Mouse (Mus musculus) heart, postnatal 0 days (tissue): ENCODE measurements around the gene Pde8a. TPM values are rescaled to one million over a fixed set of nuclear protein-coding genes. Genes with fewer than 3 reads are reported as not detected.

Source experiments
- ATAC-seq: fragments of 200-750 bp; cut with Nextera tagmentation; 2 replicates; pipeline ENCODE4 v1.8.0; 2017; ENCODE audit warnings: low read depth, moderate number of reproducible peaks, moderate library complexity; ENCODE audit not compliant: insufficient read depth
- DNase-seq: peaks from one replicate; pipeline ENCODE4 v3.0.0-alpha.2; 2016; ENCODE audit warnings: low spot score
- H3K27ac ChIP-seq: fragments of 300-500 bp; sonication (generic); 2 replicates; pipeline ENCODE4 v1.5.1; 2014; ENCODE audit warnings: low read depth, mild to moderate bottlenecking
- H3K27me3 ChIP-seq: fragments of 300-500 bp; sonication (generic); 2 replicates; pipeline ENCODE4 v1.6.1; 2014; ENCODE audit warnings: low read length, mixed read lengths; ENCODE audit not compliant: control insufficient read depth, insufficient read depth
- H3K36me3 ChIP-seq: fragments of 300-500 bp; sonication (generic); replicated peaks from 2 replicates; pipeline ENCODE4 v1.6.1; 2014; ENCODE audit warnings: low read length, mixed read lengths; ENCODE audit not compliant: control insufficient read depth, insufficient read depth
- H3K4me1 ChIP-seq: fragments of 300-500 bp; sonication (generic); 2 replicates; pipeline ENCODE4 v1.6.1; 2014; ENCODE audit warnings: antibody characterized with exemption; ENCODE audit not compliant: control insufficient read depth, insufficient read depth
- H3K4me2 ChIP-seq: fragments of 300-500 bp; sonication (generic); 2 replicates; pipeline ENCODE4 v1.6.1; 2014; ENCODE audit warnings: low read depth, mild to moderate bottlenecking, low read length, moderate library complexity
- H3K4me3 ChIP-seq: fragments of 300-500 bp; sonication (generic); 2 replicates; pipeline ENCODE4 v1.5.1; 2014; ENCODE audit warnings: low read depth, low read length
- H3K9ac ChIP-seq: fragments of 300-500 bp; sonication (generic); replicated peaks from 2 replicates; pipeline ENCODE4 v1.6.1; 2014; ENCODE audit warnings: low read depth, low read length, mixed read lengths
- H3K9me3 ChIP-seq: fragments of 300-500 bp; sonication (generic); replicated peaks from 2 replicates; pipeline ENCODE4 v1.6.1; 2016; ENCODE audit warnings: low read length; ENCODE audit not compliant: control insufficient read depth
- CTCF ChIP-seq: IDR thresholded peaks from 2 replicates; pipeline ENCODE4 v1.5.1; 2016; ENCODE audit warnings: antibody characterized with exemption, control low read depth, low read depth
- EP300 ChIP-seq: IDR thresholded peaks from 2 replicates; pipeline ENCODE4 v1.6.1; 2016; ENCODE audit warnings: antibody characterized with exemption, low read depth
- WGBS: fragments of 180-500 bp; shearing (Covaris S2); extraction: QIAGEN DNeasy Blood & Tissue Kit; methylation state at CpG from one replicate; pipeline ENCODE4 v1.1.7; 2014; 5-methylcytosine and 5-hydroxymethylcytosine counted together
- polyA plus RNA-seq: library from polyadenylated mRNA; unstranded; fragments of >200 nt; fragmentation: Nextera tagmentation; extraction: Ambion mirVana; gene quantifications from 2 replicates; pipeline ENCODE4 v1.2.1, GENCODE M21; 2015
- total RNA-seq: library from RNA; depleted of rRNA; stranded (reverse); fragments of >200 nt; gene quantifications from 2 replicates; pipeline ENCODE4 v1.2.3, GENCODE M21; 2014; ENCODE audit warnings: low replicate concordance

The Pde8a gene
- total and polyA plus RNA-seq, 2 experiments from 2014 or later: 4.5 to 9.6 TPM

- H3K4me1 ChIP-seq: peaks cover 9% of the 10 kb centered on the region
- H3K36me3 ChIP-seq: peaks cover 46% of the 10 kb centered on the region
- H3K27me3 ChIP-seq: no peaks in the 10 kb centered on the region
- no peak overlapping the region for H3K4me2 ChIP-seq
- no peaks in the 10 kb centered on the region for H3K9me3 ChIP-seq
- 81% methylated on average over 3 of the region's 3 CpGs for WGBS
- no peak overlapping the region for H3K27ac ChIP-seq
- no peak overlapping the region for H3K4me3 ChIP-seq
- no peak for TF ChIP-seq CTCF
- no peak for TF ChIP-seq EP300
- no peak overlapping the region for H3K9ac ChIP-seq
- no peak for DNase-seq
- ATAC-seq: no peak
Measured at GRCm38 (mm10) chr7:81338522-81338873, 125.1 kb downstream of the Pde8a start.

GRCm38 (mm10) chr7:81339783-81340182, 126.4 kb downstream of the Pde8a start:
- no peaks in the 10 kb centered on the region for H3K27me3 ChIP-seq
- no peak overlapping the region for H3K27ac ChIP-seq
- H3K4me2 ChIP-seq: no peak overlapping the region
- ATAC-seq (no peak), DNase-seq (peak; percentile 56)
- no peaks in the 10 kb centered on the region for H3K9me3 ChIP-seq
- peaks cover 46% of the 10 kb centered on the region for H3K36me3 ChIP-seq
- H3K4me1 ChIP-seq: peaks cover 16% of the 10 kb centered on the region
- H3K4me3 ChIP-seq: no peak overlapping the region
- 88% methylated on average over 4 of the region's 4 CpGs for WGBS
- H3K9ac ChIP-seq: no peak overlapping the region
- TF ChIP-seq CTCF: peak; percentile 73
- no peak for TF ChIP-seq EP300

- Histone ChIP-seq H3K36me3 (peaks cover 46% of the 10 kb centered on the region), H3K4me3 (no peak overlapping the region), H3K9me3 (no peaks in the 10 kb centered on the region), H3K9ac (no peak overlapping the region), H3K27ac (no peak overlapping the region), H3K4me2 (no peak overlapping the region), H3K4me1 (peaks cover 16% of the 10 kb centered on the region), H3K27me3 (no peaks in the 10 kb centered on the region)
- TF ChIP-seq EP300 (no peak), CTCF (peak; percentile 60)
- ATAC-seq: no peak
- 42% methylated on average over 3 of the region's 3 CpGs for WGBS
- peak; percentile 24 for DNase-seq
Measured at GRCm38 (mm10) chr7:81341563-81341962, 128.2 kb downstream of the Pde8a start.

DNA sequence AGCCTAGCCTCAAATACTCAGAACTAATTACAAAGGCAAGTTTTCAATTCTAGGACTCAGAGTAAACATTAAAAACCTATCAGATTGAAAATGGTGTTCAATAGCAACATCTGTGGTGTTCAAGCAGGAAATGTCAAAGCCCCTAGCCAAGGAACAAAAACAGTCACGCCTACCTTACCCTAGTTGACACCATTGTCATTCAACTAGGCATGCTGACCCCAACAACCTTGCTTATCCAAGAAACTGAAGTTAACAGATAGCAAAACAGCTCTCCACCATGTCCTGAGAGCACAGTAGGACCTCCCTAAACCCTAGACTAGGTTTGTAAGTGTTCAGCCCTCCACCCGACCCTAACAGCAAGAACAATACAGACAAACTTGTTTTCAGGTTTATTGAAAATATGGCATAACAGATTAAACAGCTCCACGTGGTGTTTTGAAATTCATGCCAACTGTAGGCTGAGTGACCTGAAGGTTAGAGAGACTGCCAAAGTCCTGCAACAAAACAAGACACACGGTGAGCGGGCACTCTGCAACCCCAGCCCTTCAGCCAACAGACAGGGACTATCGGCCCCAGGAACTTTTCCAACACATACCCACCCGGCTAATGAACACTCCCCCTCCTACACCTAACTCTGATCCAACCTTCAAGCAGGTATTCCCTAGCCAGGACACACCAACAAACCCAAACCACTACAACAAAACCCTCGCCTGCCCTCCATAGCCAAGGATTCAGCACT, 129.1 kb downstream of the Pde8a start:
- H3K27me3 ChIP-seq: no peaks in the 10 kb centered on the region
- TF ChIP-seq CTCF: no peak
- no peak for TF ChIP-seq EP300
- peak overlapping the region; percentile 98 for H3K9ac ChIP-seq
- peak overlapping the region; percentile 93 for H3K4me3 ChIP-seq
- H3K4me2 ChIP-seq: peak overlapping the region; percentile 86
- H3K9me3 ChIP-seq: no peaks in the 10 kb centered on the region
- peaks cover 16% of the 10 kb centered on the region for H3K4me1 ChIP-seq
- peaks cover 46% of the 10 kb centered on the region for H3K36me3 ChIP-seq
- DNase-seq (no peak), ATAC-seq (no peak)
- WGBS: 41% methylated on average over 8 of the region's 8 CpGs
- no peak overlapping the region for H3K27ac ChIP-seq

DNA sequence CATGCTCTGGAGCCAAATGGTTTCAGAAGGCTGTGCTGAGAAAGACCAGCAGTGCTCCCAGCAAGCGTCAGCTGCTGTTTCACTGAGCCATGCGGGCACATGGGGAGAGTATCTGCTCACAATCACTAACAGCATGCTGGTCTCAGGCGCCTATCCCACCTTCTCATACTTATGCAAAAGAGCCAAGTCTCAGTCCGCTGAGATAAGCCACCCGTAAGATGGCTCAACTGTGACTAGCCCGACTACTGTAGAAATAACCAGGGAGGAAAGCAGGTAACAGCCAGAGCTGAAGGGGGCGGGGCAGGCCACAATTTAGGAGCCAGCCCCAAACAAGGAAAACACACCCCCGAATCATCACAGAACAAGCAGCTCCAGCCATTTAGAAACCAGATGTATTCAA, 129.9 kb downstream of the Pde8a start:
- WGBS: 12% methylated on average over 8 of the region's 8 CpGs
- TF ChIP-seq EP300 (no peak), CTCF (no peak)

GRCm38 (mm10) chr7:81343831-81344230, 130.4 kb downstream of the Pde8a start:
- Histone ChIP-seq H3K9ac (peak overlapping the region; percentile 98), H3K27me3 (no peaks in the 10 kb centered on the region), H3K9me3 (no peaks in the 10 kb centered on the region), H3K4me1 (peaks cover 16% of the 10 kb centered on the region), H3K4me3 (peak overlapping the region; percentile 93), H3K36me3 (peaks cover 38% of the 10 kb centered on the region), H3K4me2 (peak overlapping the region; percentile 86), H3K27ac (peak overlapping the region; percentile 90; the same call in 1 of the 2 replicates)
- DNase-seq: no peak
- no peak for ATAC-seq
- WGBS: 2% methylated on average over 10 of the region's 10 CpGs
- TF ChIP-seq EP300 (no peak), CTCF (no peak)

More for the DNA sequence above, 129.9 kb downstream of the Pde8a start:
- peak overlapping the region; percentile 86 for H3K4me2 ChIP-seq
- DNase-seq (no peak), ATAC-seq (no peak)
- H3K4me3 ChIP-seq: peak overlapping the region; percentile 93
- no peaks in the 10 kb centered on the region for H3K27me3 ChIP-seq
- H3K9ac ChIP-seq: peak overlapping the region; percentile 98
- H3K36me3 ChIP-seq: peaks cover 43% of the 10 kb centered on the region
- no peak overlapping the region for H3K27ac ChIP-seq
- no peaks in the 10 kb centered on the region for H3K9me3 ChIP-seq
- peaks cover 16% of the 10 kb centered on the region for H3K4me1 ChIP-seq
